Mouse (Mus musculus) limb, embryonic 14.5 days (tissue): Measurements from ENCODE around the gene Trappc2. TPM values are rescaled to one million over a fixed set of nuclear protein-coding genes. Genes with fewer than 3 reads are reported as not detected.

ENCODE experiments used
- ATAC-seq: fragments of 200-750 bp; cut with Nextera tagmentation; 2 replicates; pipeline ENCODE4 v1.8.0; 2017; ENCODE audit warnings: low read depth, moderate number of reproducible peaks, moderate TSS enrichment; ENCODE audit not compliant: low FRiP score
- DNase-seq: peaks from one replicate; pipeline ENCODE4 v3.0.0-alpha.2; 2015; ENCODE audit warnings: low spot score
- H3K27ac ChIP-seq: fragments of 300-500 bp; sonication (generic); replicated peaks from 2 replicates; pipeline ENCODE4 v1.5.1; 2014; ENCODE audit warnings: low read depth, mild to moderate bottlenecking, low read length, moderate library complexity, mixed read lengths
- H3K27me3 ChIP-seq: fragments of 300-500 bp; sonication (generic); 2 replicates; pipeline ENCODE4 v1.6.1; 2014; ENCODE audit warnings: low read length, mixed read lengths; ENCODE audit not compliant: control insufficient read depth, insufficient read depth
- H3K36me3 ChIP-seq: fragments of 300-500 bp; sonication (generic); 2 replicates; pipeline ENCODE4 v1.6.1; 2014; ENCODE audit warnings: mild to moderate bottlenecking, low read length, moderate library complexity, mixed read lengths; ENCODE audit not compliant: control insufficient read depth, insufficient read depth
- H3K4me1 ChIP-seq: fragments of 300-500 bp; sonication (generic); 2 replicates; pipeline ENCODE4 v1.6.1; 2014; ENCODE audit warnings: antibody characterized with exemption, low read length, mixed read lengths; ENCODE audit not compliant: control insufficient read depth, insufficient read depth
- H3K4me2 ChIP-seq: fragments of 300-500 bp; sonication (generic); replicated peaks from 2 replicates; pipeline ENCODE4 v1.6.1; 2014; ENCODE audit warnings: low read depth, mild to moderate bottlenecking, low read length, moderate library complexity; ENCODE audit not compliant: severe bottlenecking
- H3K4me3 ChIP-seq: fragments of 300-500 bp; sonication (generic); replicated peaks from 2 replicates; pipeline ENCODE4 v1.5.1; 2014; ENCODE audit warnings: low read length
- H3K9ac ChIP-seq: fragments of 300-500 bp; sonication (generic); 2 replicates; pipeline ENCODE4 v1.6.1; 2014; ENCODE audit warnings: mild to moderate bottlenecking, low read depth, low read length, moderate library complexity; ENCODE audit not compliant: severe bottlenecking
- H3K9me3 ChIP-seq: fragments of 300-500 bp; sonication (generic); 2 replicates; pipeline ENCODE4 v1.6.1; 2016; ENCODE audit warnings: low read length; ENCODE audit not compliant: control insufficient read depth
- POLR2A ChIP-seq: fragments of 200-500 bp; IDR thresholded peaks from 2 replicates; pipeline ENCODE4 v1.8.0; 2012; ENCODE audit warnings: inconsistent platforms, mild to moderate bottlenecking, moderate library complexity, borderline replicate concordance; ENCODE audit not compliant: insufficient read depth, insufficient read length; ENCODE audit errors: extremely low read depth
- WGBS: fragments of 180-500 bp; shearing (Covaris S2); extraction: QIAGEN DNeasy Blood & Tissue Kit; methylation state at CpG from one replicate; pipeline ENCODE4 v1.1.7; 2014; 5-methylcytosine and 5-hydroxymethylcytosine counted together
- polyA plus RNA-seq, 2 experiments: library from polyadenylated mRNA; depleted of rRNA in 1 of 2; stranded (reverse) in 1 of 2; unstranded in 1 of 2; fragments of >200 nt; fragmentation: Nextera tagmentation in 1 of 2; extraction: Ambion mirVana in 1 of 2; gene quantifications; 2 replicates each; pipeline versions ENCODE4 v1.2.1 to v1.2.3; 2012 to 2014

Gene Trappc2
- polyA plus RNA-seq, 2 experiments: 12.3 to 25.5 TPM

- Histone ChIP-seq H3K36me3 (no peaks in the 10 kb centered on the region), H3K27me3 (no peaks in the 10 kb centered on the region)
Observed at GRCm38 (mm10) chrX:166495052-166495451, 54.7 kb downstream of the Trappc2 start.

GRCm38 (mm10) chrX:166497771-166498170 is 57.4 kb downstream of the Trappc2 start:
- Histone ChIP-seq H3K36me3 (no peaks in the 10 kb centered on the region), H3K9me3 (no peaks in the 10 kb centered on the region), H3K4me1 (no peaks in the 10 kb centered on the region), H3K4me2 (no peak overlapping the region), H3K27ac (no peak overlapping the region), H3K27me3 (no peaks in the 10 kb centered on the region), H3K4me3 (no peak overlapping the region), H3K9ac (no peak overlapping the region)
- WGBS: 68% methylated on average over 4 of the region's 4 CpGs
- ATAC-seq (no peak), DNase-seq (no peak)
- TF ChIP-seq POLR2A: no peak

More at GRCm38 (mm10) chrX:166495052-166495451, 54.7 kb downstream of the Trappc2 start:
- DNase-seq: no peak
- no peak for ATAC-seq
- Histone ChIP-seq H3K4me3 (no peak overlapping the region), H3K27ac (no peak overlapping the region), H3K9ac (no peak overlapping the region), H3K4me2 (no peak overlapping the region), H3K4me1 (no peaks in the 10 kb centered on the region), H3K9me3 (no peaks in the 10 kb centered on the region)
- TF ChIP-seq POLR2A: no peak
- 93% methylated on average over 2 of the region's 2 CpGs for WGBS

GRCm38 (mm10) chrX:166499496-166500190 is 59.3 kb downstream of the Trappc2 start:
- ATAC-seq: no peak
- Histone ChIP-seq H3K9me3 (no peaks in the 10 kb centered on the region), H3K4me1 (no peaks in the 10 kb centered on the region), H3K27ac (no peak overlapping the region), H3K36me3 (no peaks in the 10 kb centered on the region), H3K27me3 (no peaks in the 10 kb centered on the region), H3K4me3 (no peak overlapping the region), H3K4me2 (no peak overlapping the region), H3K9ac (no peak overlapping the region)
- 76% methylated on average over 1 of the region's 1 CpGs for WGBS
- no peak for DNase-seq
- no peak for TF ChIP-seq POLR2A

Other genes with a start within 250 kb of the Trappc2 start
- gene Gpm6b, start 201.7 kb upstream of the Trappc2 start, polyA plus RNA-seq (2012; rRNA removed): 18.3 and 18.9 TPM in 2 replicates
- gene Gpm6b, start 201.7 kb upstream of the Trappc2 start, polyA plus RNA-seq (2014; fragmentation: Nextera tagmentation; extraction: Ambion mirVana): 21.3 and 21.8 TPM in 2 replicates
- 4.9 and 6.6 TPM in 2 replicates for gene Ofd1, start 130 bp downstream of the Trappc2 start, polyA plus RNA-seq (2012; rRNA removed)
- 7.2 and 7.3 TPM in 2 replicates for gene Ofd1, start 130 bp downstream of the Trappc2 start, polyA plus RNA-seq (2014; fragmentation: Nextera tagmentation; extraction: Ambion mirVana)
- gene Rab9, start 39.3 kb downstream of the Trappc2 start, polyA plus RNA-seq (2012; rRNA removed): 25.2 and 32.3 TPM in 2 replicates
- gene Rab9, start 39.3 kb downstream of the Trappc2 start, polyA plus RNA-seq (2014; fragmentation: Nextera tagmentation; extraction: Ambion mirVana): 63.1 and 65.8 TPM in 2 replicates
- 3.9 and 4.5 TPM in 2 replicates for gene Tceanc, start 78.0 kb downstream of the Trappc2 start, polyA plus RNA-seq (2012; rRNA removed)
- gene Tceanc, start 78.0 kb downstream of the Trappc2 start, polyA plus RNA-seq (2014; fragmentation: Nextera tagmentation; extraction: Ambion mirVana): 7.3 and 8.8 TPM in 2 replicates
- 78.6 and 86.2 TPM in 2 replicates for gene Egfl6, start 145.1 kb downstream of the Trappc2 start, polyA plus RNA-seq (2012; rRNA removed)
- 97.0 and 104 TPM in 2 replicates for gene Egfl6, start 145.1 kb downstream of the Trappc2 start, polyA plus RNA-seq (2014; fragmentation: Nextera tagmentation; extraction: Ambion mirVana)